Mouse (Mus musculus): ENCODE measurements around the gene Abcb9.
"Not testable (repeated sequence)": the region's sequence is repeated elsewhere in the genome, so short reads cannot be mapped to it uniquely, and the experiment has no call there.

Gene Abcb9

GRCm38 (mm10) chr5:124059677-124060076 is 35.9 kb downstream of the Abcb9 start:
- no peak for ATAC-seq (ENCODE audit: low TSS enrichment)

- no peak for ATAC-seq (ENCODE audit: low TSS enrichment)
Measured at GRCm38 (mm10) chr5:124058749-124059148, 36.8 kb downstream of the Abcb9 start.

- ATAC-seq (ENCODE audit: low TSS enrichment) = no peak
Measured at GRCm38 (mm10) chr5:124056956-124057355, 38.6 kb downstream of the Abcb9 start.

- ATAC-seq (ENCODE audit: low TSS enrichment) = no peak
Measured at GRCm38 (mm10) chr5:124056219-124056618, 39.4 kb downstream of the Abcb9 start.

DNA sequence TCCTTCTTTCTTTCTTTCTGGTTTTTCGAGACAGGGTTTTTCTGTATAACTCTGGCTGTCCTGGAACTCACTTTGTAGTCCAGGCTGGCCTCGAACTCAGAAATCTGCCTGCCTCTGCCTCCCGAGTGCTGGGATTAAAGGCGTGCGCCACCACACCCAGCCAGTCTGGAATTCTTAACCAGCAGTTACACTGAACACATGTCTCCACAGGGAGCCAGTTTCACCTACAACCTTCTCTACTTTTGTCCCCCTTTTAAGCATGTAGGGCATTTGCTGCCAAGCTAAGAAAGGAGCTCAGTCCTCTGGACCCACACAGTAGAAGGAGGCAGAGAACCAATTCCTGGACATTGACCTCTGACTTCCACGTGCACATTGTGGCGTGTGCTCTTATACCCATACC is 43.0 kb downstream of the Abcb9 start:
- ATAC-seq (ENCODE audit: low TSS enrichment) = not testable (repeated sequence)

- ATAC-seq (ENCODE audit: low TSS enrichment) = no peak
Measured at GRCm38 (mm10) chr5:124051899-124052491, 43.6 kb downstream of the Abcb9 start.

DNA sequence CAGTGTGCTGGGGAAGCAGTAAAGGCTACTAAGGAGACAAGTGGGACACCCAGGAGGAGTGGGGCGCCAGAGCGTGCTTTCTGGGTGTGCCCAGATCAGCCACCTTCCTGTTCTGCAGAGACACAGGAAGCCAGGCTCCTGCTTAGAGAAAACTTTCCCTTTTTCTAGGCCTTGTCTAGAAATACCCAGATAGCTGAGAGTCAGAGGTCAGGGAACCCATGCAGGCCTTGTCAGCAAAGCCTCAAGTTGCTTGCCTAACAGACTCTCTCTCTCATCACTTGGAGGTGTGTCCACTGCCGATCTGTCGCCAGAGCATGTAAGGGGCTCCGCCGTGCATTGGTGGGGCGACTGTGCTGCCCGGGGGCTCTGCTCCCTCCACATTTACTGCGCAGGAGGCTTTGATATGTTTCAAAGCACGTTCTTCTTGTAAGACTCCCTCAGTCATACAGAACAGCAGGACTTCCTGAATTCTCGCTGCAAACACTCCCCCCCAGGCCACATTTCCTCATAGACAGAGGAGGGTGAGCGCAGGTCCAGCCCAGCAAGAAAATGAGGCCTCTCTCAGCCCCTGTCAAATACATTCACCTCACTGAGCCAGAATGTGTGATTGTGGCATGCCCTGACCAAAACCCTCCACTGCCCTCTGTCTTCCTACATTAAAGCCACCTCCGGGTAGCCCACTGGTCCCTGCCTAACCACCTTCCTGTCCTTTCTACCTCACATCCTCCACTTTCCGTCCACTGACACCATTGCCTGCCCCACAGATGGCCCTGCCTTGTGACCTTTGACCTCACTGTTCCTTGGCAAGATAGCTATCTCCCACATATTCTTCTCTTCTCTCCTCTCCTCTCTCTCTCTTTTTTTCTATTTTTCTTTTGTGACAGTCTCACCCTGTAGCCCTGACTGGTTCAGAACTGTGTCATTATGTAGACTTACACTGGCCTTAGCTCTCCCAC is 45.2 kb downstream of the Abcb9 start:
- ATAC-seq (ENCODE audit: low TSS enrichment) = peak; percentile 29; the same call in 1 of the 2 replicates

- ATAC-seq (ENCODE audit: low TSS enrichment) = peak; percentile 75; the same call in 1 of the 2 replicates
Measured at GRCm38 (mm10) chr5:124049249-124050045, 46.2 kb downstream of the Abcb9 start.

DNA sequence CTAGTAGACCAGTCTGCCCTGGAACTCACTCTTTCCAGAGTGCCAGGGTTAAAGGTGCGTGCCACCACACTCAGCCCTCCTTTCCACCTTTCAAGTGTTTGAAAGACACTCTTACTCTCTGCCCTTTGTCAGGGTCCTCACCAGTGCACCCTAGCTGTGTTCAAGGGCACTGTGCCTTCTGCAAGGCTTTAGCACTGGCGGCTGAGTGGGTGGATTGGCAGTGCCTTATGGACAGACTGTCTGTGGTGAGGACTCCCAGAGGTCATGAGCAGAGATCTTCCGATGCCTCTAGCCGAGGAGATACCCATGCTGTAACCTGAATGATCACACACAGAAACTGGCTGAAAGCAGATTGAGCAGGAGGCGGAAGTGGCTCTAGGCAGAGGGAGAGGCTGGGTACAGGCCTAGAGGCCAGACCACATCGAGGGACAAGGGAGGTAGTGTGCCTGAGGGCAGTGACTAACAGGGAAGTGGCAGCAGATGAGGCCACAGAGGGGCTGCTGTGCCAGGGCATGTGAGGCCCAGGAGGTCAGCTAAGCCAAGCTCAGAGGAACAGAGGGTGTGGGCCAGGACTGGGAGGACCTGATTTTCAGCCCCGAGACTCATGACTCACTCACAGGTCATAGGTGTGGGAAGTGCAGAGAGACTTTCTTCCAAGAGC is 48.7 kb downstream of the Abcb9 start:
- no peak for ATAC-seq (ENCODE audit: low TSS enrichment)

- ATAC-seq (ENCODE audit: low TSS enrichment) = no peak
Measured at GRCm38 (mm10) chr5:124045453-124046010, 50.1 kb downstream of the Abcb9 start.

DNA sequence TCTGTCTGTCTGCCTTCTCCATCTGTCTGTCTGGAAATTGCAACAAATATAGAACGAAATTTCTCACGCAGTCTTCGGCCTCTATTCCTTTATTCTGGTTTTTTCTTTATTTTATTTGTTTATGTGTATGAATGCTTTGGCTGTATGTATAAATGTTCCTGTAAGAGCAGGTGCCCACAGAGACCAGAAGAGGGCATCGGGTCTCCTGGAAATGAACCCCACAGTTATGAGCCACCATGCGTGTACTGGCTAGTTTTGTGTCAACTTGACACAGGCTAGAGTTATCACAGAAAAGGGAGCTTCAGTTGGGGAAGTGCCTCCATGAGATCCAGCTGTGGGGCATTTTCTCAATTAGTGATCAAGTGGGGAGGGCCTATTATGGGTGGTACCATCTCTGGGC is 51.6 kb downstream of the Abcb9 start:
- no peak for ATAC-seq (ENCODE audit: low TSS enrichment)

GRCm38 (mm10) chr5:124043212-124043978 is 52.2 kb downstream of the Abcb9 start:
- peak; percentile 97 for ATAC-seq (ENCODE audit: low TSS enrichment)

DNA sequence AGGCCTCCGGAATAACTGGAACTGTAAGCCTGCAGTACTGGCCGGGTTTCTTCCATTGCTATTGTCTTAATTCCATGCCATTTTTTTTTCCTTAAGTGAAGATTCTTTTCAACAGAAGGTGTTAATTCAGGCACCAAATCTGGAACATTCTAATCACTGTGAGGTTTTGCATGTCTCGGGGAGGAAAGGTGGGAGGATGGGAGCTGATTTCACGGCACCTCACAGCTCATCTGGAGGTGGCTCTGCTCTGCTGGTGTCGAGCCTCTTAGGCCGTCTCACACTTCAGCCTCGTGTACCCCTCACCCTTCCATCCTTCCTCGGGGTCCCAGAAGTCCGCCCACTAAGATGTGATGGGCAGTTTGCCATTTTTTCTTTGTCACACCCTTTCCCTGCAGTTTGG is 54.5 kb downstream of the Abcb9 start:
- ATAC-seq (ENCODE audit: low TSS enrichment) = 0 out of 2 replicates have a peak, but pooled peaks have one; percentile 38

DNA sequence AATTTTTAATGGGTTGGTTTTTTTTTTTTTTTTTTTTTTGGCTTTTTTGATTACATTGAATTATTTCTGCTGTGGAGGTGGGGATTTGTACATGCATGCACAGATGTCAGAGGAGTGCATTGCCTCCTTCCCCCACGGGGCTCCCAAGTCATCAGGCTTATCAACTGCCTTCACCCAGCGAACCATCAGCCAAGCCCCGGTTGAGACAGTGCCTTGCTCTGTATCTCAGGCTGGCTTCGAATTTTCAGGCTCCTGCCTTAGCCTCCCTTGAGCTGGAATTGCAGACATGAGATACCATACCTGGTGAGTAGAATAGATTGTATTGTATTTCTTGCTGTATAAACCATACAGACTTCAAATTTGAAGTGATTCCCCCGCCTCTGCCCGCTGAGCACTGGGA is 56.0 kb downstream of the Abcb9 start:
- no peak for ATAC-seq (ENCODE audit: low TSS enrichment)

GRCm38 (mm10) chr5:124036836-124037235 is 58.8 kb downstream of the Abcb9 start:
- ATAC-seq (ENCODE audit: low TSS enrichment) = no peak

- ATAC-seq (ENCODE audit: low TSS enrichment) = no peak
Measured at GRCm38 (mm10) chr5:124036341-124036740, 59.3 kb downstream of the Abcb9 start.

DNA sequence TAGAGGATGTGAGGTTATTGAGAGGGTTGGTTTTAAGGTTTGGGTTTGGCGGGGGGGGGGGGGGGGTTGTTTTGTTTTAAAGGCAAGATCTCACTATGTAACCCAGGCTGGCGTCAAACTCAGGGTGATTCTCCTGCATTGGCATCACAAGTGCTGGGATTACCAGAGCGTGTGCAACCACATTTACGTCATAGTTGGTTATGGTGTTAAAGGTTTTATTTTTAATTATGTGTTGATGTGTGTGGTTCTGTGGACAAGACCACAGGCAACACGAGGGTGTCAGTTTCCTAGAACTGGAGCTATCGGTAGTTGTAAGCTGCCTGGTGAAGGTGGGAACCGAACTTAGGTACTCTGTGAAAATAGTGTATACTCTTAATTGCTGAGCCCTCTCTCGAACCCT is 59.8 kb downstream of the Abcb9 start:
- ATAC-seq (ENCODE audit: low TSS enrichment) = no peak

GRCm38 (mm10) chr5:124035406-124035805 is 60.2 kb downstream of the Abcb9 start:
- no peak for ATAC-seq (ENCODE audit: low TSS enrichment)

DNA sequence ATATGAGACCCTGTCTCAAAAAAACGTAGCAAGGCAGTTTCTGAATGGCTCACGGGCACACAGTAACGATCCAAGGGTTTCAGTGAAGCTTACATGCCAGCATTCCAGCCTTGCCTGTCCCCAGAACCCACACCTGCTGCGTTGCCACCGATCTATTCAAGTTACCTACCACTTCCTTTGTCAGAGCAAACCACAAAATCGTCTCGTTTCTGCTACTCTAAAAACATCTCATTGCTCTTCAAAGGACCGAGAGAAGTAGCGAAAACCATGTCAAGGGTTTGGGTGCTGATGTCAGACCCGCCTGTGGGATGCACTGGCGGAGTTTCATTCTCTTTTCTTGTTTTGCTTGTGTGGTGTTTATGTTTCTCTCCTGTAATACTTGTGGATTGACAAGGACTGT is 61.1 kb downstream of the Abcb9 start:
- no peak for ATAC-seq (ENCODE audit: low TSS enrichment)

- peak; percentile 65 for ATAC-seq (ENCODE audit: low TSS enrichment)
Measured at GRCm38 (mm10) chr5:124032001-124032508, 63.5 kb downstream of the Abcb9 start, which contains the start of gene Vps37b. TSS of gene Vps37b (minus strand) at chr5:124032270.
